Mouse (Mus musculus) adipocyte (in vitro differentiated cells): ENCODE data around the gene Rps10.

Experiments
- DNase-seq: peaks from one replicate; pipeline ENCODE4 v3.0.0-alpha.2; 2016; ENCODE audit warnings: low spot score

Gene Rps10

DNA sequence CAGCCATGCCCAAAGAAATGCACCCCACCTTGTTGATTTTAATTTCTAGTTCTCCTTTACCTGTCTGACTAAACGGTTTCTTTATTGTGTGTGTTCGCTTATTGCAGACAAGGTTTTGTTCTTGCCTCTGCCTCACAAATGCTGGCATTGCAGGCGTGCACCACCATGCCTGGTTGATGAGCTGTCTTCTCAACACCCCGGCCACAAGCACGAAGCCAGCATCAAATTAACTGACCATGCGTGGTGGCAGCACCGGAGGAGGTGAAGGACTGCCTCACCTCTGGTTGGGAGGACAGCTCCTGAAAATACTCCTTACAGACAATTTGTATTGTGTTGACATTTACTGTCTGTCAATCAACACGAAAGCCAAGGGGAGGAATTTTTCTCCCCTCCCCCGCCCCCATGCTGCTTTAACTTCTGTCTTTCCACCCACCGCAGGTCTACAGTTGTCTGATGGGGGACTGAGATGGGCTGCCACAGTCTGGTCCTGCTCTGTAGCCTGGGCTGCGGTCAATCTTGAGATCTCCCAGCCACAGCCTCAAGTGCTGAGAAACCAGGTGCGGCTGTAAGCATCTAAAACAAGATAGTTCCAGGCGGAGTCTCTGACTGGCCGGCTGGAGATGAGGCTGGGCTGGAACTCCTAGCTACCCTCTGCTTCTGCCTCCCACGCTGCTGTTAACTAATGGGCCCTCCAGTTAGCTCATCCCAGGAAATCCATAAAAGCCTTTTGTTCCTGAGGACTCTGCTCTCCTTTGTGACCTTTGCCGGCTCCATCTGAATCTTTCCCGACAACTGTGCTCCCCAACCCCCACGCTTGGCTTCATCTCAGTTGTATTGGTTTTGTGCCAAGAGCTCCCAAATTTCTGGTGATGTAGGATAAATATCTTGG, at the start of gene Rps10:
TSS of gene Rps10 (minus strand) at position 538 of the 889 bp plus-strand sequence.
- no peak for DNase-seq

DNA sequence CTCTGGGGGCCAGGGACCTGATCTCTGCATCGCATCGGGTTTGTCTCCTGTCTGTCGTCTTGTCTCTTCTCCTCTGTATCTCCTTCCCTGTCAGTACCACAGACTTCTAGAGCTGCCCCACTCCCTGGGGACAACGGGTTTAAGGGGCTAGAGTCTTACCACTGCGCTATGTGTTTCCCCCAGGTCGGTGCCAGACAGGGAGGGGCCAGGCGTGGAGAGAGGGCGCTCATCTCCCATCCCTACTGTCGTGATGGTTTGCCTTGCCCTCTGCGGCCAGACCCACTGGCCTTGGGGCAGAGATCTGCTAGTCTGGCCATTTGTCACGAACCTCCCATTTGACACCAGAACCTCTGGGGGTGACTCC, 49.1 kb upstream of the Rps10 start:
- DNase-seq: no peak

DNA sequence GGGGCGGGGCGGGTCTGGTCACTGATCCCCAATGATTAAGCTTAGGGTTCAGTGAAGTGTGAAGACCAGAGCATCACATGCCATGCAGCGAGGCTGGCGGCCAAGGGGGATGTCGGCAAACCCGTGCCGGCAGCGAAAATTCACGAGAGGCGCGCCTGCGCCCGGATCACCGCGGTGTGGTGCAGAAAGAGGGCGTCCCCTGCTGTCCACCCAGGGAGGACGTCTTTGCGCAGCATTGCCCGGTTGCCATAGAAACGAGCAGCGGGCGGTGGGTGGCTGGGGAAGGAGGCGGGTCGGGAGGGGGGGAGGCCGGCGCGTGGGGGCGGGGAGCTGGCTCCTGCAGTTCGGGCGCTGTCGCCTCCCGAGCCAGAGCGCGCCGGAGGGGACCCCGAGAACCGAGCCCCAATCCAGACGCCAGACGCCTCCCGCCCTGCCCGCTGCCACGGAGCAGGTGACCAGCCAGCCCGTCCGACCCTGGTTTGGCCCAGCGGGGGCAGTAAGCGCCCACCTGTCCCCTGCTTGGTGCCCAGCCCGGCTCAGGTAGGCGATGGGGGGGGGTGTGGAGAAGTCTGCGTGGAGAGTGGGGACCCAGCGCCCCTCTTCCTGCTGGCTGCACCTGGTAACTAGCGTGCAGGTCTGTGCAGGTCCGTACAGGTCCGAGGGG, 48.5 kb upstream of the Rps10 start:
- DNase-seq: no peak

DNA sequence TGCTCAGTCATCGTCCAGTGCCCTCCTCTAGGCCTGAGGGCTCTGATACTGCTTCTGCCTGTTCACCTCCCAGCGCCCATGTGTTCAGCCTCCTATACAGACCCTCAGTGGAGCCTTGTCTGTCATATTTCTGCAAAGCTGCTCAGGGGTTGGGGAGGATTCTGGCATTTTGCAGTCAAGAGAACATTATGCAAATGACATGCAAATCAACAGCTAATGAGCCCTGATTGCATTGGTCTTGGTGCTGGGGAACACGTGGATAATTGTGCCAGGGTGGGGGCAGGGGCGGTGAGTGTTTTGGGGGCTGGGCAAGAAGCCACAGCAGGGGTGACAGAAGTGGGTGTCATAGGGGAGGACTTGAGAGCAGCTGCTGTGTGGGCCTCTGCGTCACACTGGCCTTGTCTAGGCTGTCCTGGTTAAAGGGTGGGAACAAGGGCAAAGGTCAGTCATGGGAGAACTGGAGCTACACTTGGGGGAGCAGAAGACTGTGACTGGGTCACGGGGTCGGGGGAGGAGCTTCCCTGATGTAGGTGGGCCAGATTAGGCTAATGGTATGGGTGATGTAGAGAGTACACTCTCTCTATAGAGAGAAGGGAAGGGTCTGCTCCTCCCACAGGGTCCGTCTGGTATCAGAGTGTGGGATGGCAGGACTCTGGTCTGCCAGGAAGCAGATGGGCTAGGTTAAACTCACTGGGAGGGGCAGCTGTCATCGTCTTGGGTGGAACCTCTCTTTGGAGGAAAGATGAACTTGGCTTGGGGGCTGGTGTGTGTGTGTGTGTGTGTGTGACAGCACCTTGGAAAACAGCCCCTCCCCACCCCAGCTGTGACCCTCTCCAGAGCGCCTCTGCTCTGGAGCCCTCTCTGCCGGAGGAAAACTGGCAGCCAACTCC, 42.7 kb upstream of the Rps10 start:
- no peak for DNase-seq

DNA sequence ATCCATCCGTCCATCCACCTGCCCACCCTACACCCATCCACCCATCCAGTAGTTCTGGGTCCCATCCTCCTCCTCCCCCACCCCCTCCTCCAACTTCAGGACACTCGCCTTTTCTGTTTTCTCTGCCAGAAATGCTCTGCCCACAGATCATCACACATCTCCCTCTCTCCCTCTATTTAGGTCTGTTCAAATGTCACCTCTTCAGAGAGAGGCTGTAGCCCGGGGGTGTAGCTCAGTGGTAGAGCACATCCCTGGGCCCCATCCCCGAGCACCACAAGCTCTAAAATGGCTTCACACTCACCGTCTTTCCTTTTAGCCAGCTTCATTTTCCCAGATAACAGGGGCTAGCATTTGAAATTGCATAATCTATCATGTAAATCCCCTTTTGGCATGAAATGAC, 41.3 kb upstream of the Rps10 start:
- no peak for DNase-seq

DNA sequence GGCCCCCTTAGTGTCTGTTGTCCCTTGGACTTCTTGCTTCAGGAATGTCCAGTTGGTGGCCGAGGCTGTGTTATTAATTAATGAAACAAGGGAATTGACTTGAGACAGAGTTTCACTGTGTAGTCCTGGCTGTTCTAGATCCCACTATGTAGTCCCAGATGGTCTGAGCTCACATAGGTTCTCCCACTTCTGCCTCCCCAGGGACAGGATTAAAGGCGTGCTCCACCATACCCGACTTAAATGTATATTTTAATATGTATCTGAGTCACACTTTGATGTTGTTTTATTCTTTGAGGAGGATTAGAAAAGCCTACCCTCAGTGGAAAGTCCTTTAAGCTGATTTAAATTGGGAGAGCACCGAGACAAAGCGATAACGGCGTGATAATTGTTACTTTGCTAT, 39.8 kb upstream of the Rps10 start:
- DNase-seq: no peak

DNA sequence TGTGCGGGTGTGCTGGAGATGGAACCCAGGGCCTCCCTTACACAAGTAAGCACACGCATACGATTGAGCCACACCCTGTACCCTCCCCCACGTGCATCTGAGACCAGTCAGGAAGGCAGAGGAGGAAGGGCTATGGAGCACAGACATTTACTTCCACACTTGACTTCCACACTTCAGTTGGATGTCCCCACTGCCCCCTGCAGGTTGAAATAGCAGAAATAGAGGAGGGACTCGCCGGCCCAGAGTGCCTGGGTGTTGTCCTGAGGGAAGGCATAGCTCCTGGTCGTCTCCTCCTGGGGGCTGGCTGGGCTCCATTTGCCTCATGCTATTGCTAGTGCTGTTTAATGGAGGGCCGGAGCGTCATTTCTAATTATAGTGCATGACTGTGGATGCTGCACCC, 39.0 kb upstream of the Rps10 start:
- no peak for DNase-seq

DNA sequence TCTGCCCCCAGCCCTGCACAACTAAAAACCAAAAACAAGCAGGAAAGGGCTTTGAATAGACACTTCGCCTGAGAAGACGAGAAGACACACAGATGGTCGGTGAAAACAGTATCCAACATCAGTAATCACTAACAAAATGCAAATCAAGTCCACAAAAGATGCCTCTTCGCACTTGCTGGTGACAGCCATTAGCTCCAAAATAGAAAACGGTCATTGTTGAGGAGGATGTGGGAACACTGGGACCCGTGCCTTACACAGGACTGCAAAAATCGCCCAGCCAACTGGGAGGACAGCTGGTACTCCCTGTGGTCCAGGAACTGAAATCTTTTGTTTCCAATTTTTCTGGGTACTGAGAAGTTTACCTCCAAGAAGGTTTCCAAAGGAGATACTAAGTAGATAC, 37.5 kb upstream of the Rps10 start:
- DNase-seq: no peak

DNA sequence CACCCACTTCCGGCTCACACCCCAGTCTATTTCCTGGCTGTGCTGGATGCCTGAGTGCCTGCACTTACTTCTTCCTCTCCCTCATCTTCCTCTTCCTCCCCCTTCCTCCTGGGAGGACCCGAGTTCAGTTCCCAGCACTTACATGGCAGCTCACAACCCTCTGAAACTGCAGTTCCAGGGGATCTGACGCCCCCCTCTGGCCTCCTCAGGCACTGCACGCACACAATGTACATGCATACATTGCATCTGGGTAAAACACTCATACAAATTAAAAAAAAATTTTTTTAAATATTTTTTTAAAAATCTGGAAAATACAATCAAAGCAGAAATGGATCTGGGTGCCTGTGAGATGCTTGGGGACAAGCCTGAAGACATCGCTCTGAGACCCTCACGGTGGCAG, 35.3 kb upstream of the Rps10 start:
- DNase-seq: no peak

DNA sequence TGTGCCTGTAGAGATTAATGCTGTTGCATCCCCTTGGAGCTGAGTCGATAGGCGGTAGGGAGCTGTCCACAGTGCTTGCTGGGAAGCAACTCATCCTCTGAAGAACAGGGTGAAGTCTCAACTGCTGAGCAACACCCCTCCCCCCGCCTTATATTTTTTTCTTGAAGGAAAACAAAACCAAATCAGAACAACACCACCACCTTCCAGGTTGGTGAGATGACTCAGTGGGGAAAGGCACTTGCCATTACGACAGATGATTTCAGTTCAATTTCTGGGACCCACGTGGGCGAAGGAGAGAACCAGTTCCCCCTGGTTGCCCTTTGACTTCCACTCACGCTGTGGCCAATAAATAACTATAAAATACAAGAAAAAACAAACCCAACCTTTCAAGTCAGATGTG, 22.3 kb upstream of the Rps10 start:
- DNase-seq: no peak

DNA sequence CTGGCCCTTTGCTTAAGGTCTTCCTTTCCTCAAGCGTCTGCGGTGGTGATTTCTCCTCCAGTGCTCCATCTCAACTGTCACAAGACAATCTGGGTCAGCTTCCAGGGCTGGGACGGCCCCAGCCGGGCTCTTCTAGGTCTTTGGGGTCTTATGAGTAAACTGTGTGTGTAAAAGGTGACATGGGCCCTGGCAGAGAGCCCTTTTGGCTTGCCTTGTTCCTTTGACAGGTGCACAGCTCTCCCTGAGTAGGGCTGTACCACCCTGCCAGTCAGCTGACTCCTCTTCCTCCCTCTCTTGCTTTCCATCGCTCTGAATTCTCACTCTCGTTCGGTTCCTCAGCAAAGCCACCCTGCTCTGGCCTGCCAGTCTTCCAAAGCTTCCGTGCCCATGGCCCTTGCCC, 20.7 kb upstream of the Rps10 start:
- no peak for DNase-seq

DNA sequence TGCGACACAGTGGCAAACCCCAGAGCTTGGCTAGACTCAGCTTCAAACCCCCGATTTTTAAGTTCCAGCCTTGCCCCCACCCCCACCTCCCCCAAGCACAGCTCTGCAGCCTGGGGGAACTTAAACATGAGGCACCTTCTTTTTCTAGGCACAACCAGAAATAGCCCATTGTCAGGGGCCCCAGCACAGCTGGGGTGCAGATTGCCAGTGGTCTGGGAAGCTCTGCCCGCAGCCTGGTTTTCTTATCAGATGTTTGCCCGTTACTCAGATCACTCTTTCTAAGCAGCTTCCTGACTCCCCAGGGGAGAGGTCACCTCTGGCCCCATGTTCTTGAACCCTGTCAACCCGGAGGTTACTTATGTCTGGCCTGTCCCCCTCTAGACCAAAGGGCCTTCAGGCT, 19.9 kb upstream of the Rps10 start:
- no peak for DNase-seq

DNA sequence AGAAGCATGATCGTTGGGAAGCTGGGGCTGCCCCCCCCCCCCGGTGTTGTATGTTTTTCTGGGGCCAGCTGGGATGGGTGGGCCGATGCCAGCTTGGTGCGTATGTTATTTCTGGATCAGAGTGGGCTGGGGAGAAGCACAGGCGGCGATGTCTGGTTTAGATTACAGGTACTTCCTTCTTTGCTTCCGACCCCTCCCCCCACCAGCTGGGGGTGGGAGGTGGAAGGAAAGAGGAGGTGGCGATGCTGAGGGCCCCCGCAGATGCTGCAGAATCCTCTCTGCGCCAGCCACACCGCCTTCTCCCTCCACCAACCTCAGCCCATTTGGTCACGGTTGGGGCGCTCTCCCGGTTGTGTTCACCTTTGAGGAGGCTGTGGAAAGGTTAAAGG, 19.5 kb upstream of the Rps10 start:
- no peak for DNase-seq

DNA sequence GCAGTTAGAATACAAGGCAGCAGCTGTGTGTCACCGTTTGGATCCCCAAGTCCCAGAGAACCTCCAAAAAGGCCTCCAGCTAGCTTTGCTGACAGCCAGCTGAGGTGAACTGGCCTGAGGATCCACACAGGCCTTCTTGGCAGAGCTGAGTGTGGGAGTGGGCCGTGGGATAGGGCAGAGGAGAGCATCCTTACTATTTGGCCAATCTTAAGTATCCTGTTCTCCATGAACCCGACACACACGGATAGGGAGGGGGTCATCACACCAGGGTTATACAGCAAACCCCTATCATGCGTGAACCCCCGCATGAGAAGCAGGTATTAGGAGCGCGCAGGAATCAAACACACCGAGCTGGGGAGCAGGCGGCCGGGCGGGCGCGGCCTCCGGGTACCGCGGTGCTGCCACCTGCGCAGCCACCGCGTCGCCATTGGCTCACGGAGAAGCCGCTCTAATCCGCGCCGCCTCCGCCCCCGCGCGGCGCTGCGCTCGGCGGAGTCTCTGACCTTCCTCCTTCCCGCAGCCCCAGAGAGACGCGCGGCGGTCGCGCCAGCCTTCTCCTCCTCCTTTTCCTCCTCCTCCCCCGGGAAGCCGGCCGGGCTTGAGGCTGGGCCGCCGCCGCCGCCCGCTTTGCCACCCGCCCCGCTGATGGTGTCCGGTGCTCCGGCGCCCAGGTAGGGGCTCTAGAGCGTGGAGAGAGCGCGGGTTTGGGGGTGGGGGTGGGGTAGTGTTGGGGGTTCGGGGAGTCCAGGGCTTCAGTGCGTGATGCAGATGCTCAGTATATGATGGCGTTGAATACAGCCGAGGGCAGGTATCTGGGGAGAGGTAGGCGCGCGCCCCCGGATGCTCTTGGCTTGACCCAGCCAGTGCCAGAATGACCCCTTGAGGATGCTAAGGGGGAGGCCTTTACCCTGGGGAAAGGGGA, 18.9 kb upstream of the Rps10 start, which contains the start of gene Pacsin1:
TSS of gene Pacsin1 (plus strand) at position 421 of the 922 bp plus-strand sequence.
- DNase-seq: no peak

DNA sequence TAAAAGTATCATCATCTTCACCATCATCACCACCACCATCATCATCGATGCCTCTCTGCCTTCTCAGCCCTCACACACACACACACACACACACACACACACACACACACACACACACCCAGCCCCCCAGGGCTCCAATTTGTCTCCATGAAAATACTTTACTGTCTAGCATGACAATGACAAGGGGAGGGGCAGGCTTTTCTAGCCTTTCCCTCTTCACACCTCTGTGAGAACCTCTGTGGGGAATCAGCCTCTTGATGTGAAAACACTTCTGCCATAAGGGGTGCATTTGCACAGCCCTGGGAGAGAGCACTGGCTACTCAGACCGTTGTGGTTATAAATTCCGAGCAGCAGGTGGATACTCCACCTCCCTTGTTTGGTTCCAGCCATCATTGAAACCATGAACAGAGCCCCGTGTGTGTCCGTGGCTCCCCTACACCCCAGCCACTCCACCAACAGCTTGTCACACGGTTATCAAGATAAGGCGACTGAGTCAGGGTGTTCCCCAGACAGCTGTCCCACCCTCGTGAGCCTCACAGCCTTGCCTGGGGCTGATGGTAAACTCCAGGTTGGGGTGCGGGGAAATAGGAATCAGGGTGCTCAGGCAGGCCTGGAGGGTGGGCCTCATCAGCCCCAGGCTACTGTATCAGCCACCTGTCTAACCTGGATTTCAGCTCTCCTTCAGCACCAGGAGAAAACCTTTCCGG, 16.9 kb upstream of the Rps10 start:
- no peak for DNase-seq

DNA sequence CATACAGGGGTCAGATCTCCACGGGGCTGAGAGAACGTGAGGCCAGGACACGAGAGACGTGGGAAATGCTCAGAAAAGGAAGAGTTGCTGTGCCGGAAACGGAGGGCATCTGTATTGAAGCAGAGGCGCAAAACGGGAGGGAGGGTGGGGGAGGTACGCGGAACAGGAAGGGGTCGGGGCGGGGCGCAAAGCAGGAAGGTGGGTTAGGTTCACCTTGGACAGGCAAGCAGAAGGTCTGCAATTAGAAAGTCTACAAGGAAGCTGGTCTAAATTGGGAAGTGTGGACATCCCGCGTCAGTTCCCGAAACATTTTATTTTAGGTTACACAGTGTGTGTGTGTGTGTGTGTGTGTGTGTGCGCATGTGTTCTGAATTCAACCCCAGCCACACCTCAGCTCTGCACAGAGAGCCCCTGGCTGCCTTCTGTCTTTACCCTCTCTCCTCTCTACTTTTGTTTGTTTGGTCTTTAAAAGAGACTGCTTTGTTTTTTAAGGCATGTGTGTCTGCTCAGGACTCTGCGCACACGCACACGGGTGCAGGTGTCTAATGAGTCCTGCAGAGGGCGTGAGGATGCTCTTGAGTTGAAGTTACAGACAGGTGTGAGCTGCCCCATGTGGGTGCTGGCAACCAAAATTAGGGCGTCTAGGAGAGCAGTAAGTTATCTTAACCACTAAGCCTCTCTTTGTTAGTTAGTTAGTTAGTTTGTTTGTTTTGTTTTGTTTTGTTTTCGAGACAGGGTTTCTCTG, 15.7 kb upstream of the Rps10 start:
- no peak for DNase-seq

DNA sequence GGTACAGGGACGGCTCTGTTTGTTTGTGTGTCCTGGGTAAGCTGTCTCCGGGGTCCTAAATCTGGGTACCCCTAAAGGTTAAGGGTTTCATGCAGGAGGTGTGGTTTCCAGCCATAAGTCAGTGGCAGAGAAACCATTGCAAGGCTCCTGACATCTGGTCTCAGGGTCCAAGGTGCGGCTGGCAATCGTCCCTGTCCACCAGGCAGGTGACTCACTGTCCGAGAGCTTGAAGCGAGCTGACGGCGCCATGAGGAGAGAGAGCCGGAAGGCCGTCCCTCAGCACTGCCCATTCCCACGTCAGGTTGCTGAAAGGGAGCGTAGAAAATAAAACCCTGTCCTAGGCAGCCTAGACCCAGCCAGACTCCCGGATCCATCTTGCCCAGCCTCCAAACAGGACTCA, 14.1 kb upstream of the Rps10 start:
- DNase-seq: no peak

DNA sequence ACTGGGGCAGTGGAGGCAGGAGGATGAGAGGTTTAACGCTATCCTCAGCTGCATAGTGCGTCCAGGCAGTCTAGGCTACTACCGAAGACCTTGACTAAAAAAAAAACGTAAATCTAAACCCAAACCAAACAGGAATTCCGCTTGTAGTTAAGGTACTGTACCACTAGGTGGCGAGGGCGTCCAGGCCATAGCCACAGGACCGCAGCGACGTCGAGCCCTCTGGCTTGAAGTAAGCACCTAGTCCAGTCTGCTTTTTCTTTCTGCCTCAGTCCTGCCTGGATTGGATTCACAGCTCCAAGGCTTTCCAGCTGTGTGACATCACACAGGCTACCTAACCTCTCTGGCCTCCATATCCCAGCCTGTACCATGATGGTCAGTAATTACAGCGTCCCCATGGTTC, 13.7 kb upstream of the Rps10 start:
- peak; percentile 85 for DNase-seq

DNA sequence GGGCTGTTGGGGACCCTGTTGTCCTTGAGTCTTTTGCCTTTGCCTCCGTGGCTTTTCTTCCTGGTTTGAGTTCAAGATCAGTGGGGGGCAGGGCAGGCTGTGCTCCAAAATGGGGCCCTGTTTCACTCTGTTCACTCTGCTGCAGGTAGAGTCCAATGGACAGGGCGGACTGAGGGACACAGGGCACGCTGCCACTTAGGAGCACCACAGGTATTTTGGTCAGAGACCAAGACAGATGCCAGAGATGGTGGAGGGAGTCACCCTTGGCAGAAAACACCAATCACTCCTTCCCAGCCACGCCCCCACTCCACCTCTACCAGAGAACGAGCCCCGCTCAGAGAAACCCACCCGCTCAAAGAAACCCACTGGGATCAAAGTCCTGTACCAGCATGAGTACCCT, 9.3 kb upstream of the Rps10 start:
- DNase-seq: no peak

DNA sequence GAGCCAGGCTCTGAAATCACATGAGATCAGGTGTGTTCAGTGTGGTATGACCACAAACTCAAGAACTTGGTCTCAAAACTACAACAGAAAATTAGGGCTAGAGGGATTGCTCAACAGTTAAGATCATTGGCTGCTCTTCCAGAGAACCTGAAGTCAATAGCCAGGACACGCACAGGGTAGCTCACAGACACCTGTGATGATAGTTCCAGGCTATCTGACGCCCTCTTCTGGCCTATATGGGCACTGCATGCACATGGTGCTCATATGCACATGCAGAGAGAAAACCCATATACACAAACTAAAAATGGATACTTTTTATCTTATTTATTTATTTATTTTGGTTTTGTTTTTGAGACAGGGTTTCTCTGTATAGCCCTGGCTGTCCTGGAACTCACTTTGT, 8.1 kb upstream of the Rps10 start:
- no peak for DNase-seq
